Mouse (Mus musculus): Measurements from ENCODE around the gene Gfra1. TPM values are rescaled to one million over a fixed set of nuclear protein-coding genes. Genes with fewer than 3 reads are reported as not detected.

Gfra1 gene
- 16.7 and 23.9 TPM in 2 replicates for polyA plus RNA-seq (2016; fragmentation: Nextera tagmentation; extraction: Ambion mirVana)

GRCm38 (mm10) chr19:58455496-58456061 lies at the start of gene Gfra1:
TSS of gene Gfra1 (minus strand) at chr19:58455909.
- H3K4me1 ChIP-seq: peaks cover 67% of the 10 kb centered on the region
- H3K27me3 ChIP-seq: peaks cover 84% of the 10 kb centered on the region
- no peaks in the 10 kb centered on the region for H3K36me3 ChIP-seq (replicated peaks)

GRCm38 (mm10) chr19:58500049-58500448 lies 44.3 kb upstream of the Gfra1 start:
- no peak overlapping the region for H3K27ac ChIP-seq
- no peak overlapping the region for H3K9ac ChIP-seq
- no peaks in the 10 kb centered on the region for H3K36me3 ChIP-seq (replicated peaks)
- no peak overlapping the region for H3K4me2 ChIP-seq
- no peaks in the 10 kb centered on the region for H3K9me3 ChIP-seq
- H3K4me3 ChIP-seq (replicated peaks): no peak overlapping the region
- no peaks in the 10 kb centered on the region for H3K27me3 ChIP-seq
- 72% methylated on average over 2 of the region's 2 CpGs for WGBS
- peak; percentile 39; the same call in 1 of the 2 replicates for ATAC-seq (ENCODE audit: low FRiP score)
- H3K4me1 ChIP-seq: peaks cover 9% of the 10 kb centered on the region; the same call in 1 of the 2 replicates

More at GRCm38 (mm10) chr19:58455496-58456061, at the start of gene Gfra1:
- peak; percentile 54 for ATAC-seq (ENCODE audit: low FRiP score)
- under 1% methylated on average over 31 of the region's 31 CpGs for WGBS
- peak within 1 kb of the TSS; percentile 53 for H3K4me3 ChIP-seq (replicated peaks)
- H3K27ac ChIP-seq: peak within 1 kb of the TSS; percentile 69
- no peaks in the 10 kb centered on the region for H3K9me3 ChIP-seq
- H3K4me2 ChIP-seq: peak within 1 kb of the TSS; percentile 95
- H3K9ac ChIP-seq: peak within 1 kb of the TSS; percentile 61

DNA sequence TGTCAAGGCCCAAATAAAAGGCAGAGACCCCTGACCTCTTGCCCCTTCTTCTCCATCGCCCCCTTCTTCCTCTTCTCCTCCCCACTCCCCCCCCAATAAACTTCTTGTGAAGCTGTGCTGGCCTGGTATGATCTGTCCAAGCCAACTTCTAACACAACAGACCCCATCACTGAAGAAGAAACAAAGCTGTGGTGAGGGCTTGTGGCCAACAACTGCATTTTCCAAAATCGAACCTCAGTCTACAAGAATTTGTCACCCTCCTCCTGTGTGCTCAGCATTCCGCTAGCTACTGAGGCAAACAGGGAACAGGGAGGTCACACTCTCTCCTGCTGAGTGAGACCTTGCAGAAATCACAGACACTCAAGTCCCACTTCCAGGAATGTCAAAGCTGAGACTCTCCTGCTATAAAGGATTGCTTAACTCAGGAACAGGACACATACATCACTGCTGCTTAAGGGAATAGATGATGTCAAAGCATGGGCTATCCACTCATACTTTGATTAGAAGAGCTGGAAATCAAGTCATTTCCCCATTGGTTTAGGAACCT lies 43.8 kb upstream of the Gfra1 start:
- no peak for ATAC-seq (ENCODE audit: low FRiP score)
- no peaks in the 10 kb centered on the region for H3K9me3 ChIP-seq
- H3K4me1 ChIP-seq: peaks cover 9% of the 10 kb centered on the region; the same call in 1 of the 2 replicates
- no peaks in the 10 kb centered on the region for H3K36me3 ChIP-seq (replicated peaks)
- H3K4me2 ChIP-seq: no peak overlapping the region
- no peak overlapping the region for H3K4me3 ChIP-seq (replicated peaks)
- H3K9ac ChIP-seq: no peak overlapping the region
- WGBS: 67% methylated on average over 3 of the region's 3 CpGs
- no peaks in the 10 kb centered on the region for H3K27me3 ChIP-seq
- H3K27ac ChIP-seq: no peak overlapping the region

DNA sequence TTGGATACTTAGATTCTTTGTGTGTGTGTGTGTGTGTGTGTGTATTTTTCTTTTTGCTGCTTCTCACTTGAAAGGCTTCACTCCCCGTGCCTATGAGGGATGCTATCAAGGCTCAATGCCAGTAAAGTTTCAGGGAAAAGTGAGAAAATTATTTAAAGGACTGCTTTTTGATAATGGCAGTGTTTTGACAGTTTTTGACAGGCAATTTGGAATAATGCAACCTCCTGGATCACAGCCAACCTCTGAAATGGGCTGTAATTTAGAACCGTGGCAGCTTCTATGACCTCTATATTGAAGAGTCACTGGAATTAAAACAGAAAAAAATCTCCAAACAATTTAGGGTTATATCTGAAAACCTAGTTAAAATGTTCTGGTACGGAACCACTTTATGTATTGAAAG lies 41.4 kb upstream of the Gfra1 start:
- WGBS: 49% methylated on average over 3 of the region's 3 CpGs

DNA sequence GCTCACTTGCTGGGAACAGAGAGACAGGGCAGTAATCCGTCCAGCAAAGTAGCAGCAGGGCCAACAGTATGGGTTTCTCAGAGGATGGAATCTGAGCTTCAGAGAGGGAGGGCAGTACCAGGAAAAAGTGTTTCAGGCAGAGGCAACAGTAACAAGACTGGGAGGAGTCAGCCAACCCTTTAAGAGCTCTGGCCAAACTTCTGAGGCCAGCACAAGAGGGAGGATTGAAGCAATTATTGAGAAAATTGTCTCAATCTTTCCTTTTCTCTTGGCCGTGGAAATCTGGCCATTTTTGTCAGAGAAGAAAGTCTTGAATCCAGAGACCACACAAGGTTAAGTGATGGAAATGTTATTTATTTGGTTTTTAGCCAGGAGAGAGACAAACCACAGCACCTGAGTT lies 31.0 kb upstream of the Gfra1 start:
- WGBS: 65% methylated on average over 2 of the region's 2 CpGs

More for the DNA sequence above, 41.4 kb upstream of the Gfra1 start:
- no peak for ATAC-seq (ENCODE audit: low FRiP score)
- no peaks in the 10 kb centered on the region for H3K9me3 ChIP-seq
- H3K4me1 ChIP-seq: peaks cover 9% of the 10 kb centered on the region; the same call in 1 of the 2 replicates
- no peak overlapping the region for H3K9ac ChIP-seq
- no peak overlapping the region for H3K27ac ChIP-seq
- H3K27me3 ChIP-seq: no peaks in the 10 kb centered on the region
- H3K4me2 ChIP-seq: no peak overlapping the region
- no peak overlapping the region for H3K4me3 ChIP-seq (replicated peaks)
- H3K36me3 ChIP-seq (replicated peaks): no peaks in the 10 kb centered on the region

DNA sequence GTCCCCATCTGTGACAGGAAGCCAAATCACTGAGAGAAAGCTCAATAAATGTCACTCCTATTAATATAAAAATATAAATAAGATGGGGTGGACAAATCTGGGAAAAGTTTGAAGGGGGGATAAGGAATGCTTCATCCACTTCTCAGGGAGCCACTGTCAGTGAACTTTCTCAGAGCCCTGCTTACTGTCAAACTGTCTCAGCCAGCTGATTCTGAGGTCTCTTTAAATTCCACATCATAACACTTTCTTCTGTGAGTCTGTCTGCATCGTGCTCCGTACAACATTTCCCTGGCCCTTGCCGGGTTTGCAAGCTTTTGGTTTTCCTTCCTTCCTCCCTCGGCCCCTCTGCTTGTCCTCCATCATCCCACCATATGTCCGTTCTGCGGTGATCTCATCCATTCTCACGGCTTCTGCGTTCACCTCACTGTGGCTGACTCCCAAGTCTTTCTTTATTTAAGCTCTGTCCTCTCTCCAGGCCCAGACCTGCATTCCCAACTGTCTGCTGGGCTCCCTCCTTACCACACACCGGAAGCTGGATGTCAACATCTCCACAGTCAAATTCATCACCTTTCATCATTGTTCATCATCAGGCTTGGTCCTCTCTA lies 26.8 kb upstream of the Gfra1 start:
- no peaks in the 10 kb centered on the region for H3K36me3 ChIP-seq (replicated peaks)
- no peak overlapping the region for H3K9ac ChIP-seq
- H3K4me3 ChIP-seq (replicated peaks): no peak overlapping the region
- no peak for ATAC-seq (ENCODE audit: low FRiP score)
- WGBS: 91% methylated on average over 9 of the region's 9 CpGs
- H3K4me2 ChIP-seq: no peak overlapping the region
- no peaks in the 10 kb centered on the region for H3K4me1 ChIP-seq
- H3K27me3 ChIP-seq: no peaks in the 10 kb centered on the region
- peaks cover 6% of the 10 kb centered on the region; the same call in 1 of the 2 replicates for H3K9me3 ChIP-seq
- H3K27ac ChIP-seq: no peak overlapping the region

More for the DNA sequence above, 31.0 kb upstream of the Gfra1 start:
- Histone ChIP-seq H3K27ac (no peak overlapping the region), H3K36me3 (replicated peaks) (no peaks in the 10 kb centered on the region), H3K4me1 (no peaks in the 10 kb centered on the region), H3K9me3 (no peaks in the 10 kb centered on the region), H3K9ac (no peak overlapping the region), H3K4me2 (no peak overlapping the region), H3K4me3 (replicated peaks) (no peak overlapping the region), H3K27me3 (no peaks in the 10 kb centered on the region)
- no peak for ATAC-seq (ENCODE audit: low FRiP score)

GRCm38 (mm10) chr19:58474251-58474650 lies 18.5 kb upstream of the Gfra1 start:
- Histone ChIP-seq H3K4me1 (no peaks in the 10 kb centered on the region), H3K4me3 (replicated peaks) (no peak overlapping the region), H3K27ac (no peak overlapping the region), H3K27me3 (peaks cover 11% of the 10 kb centered on the region; the same call in 1 of the 2 replicates), H3K4me2 (no peak overlapping the region), H3K36me3 (replicated peaks) (no peaks in the 10 kb centered on the region), H3K9me3 (peaks cover under 1% of the 10 kb centered on the region; the same call in 1 of the 2 replicates), H3K9ac (no peak overlapping the region)
- no peak for ATAC-seq (ENCODE audit: low FRiP score)
- 85% methylated on average over 3 of the region's 3 CpGs for whole genome bisulfite sequencing

DNA sequence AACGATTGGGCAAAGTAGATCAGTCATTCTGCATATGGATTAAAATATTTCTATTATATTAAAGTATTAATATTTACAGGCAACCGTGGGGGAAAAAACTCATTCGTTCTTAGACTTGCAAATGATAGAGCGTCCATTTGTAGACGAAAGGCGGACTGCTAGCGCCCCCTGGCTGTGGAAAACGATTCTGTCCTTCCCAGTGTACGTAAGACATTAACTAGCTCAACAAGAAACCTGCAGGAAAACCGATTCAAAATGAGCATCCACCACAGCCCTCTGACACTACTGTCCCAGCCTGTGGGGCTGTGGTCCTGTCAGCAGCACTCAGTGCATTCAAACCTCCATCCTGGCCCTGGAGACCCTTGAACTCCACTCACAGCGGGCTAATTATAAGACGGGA lies 13.7 kb upstream of the Gfra1 start:
- no peak overlapping the region for H3K9ac ChIP-seq
- H3K4me1 ChIP-seq: peaks cover 2% of the 10 kb centered on the region; the same call in 1 of the 2 replicates
- no peak overlapping the region for H3K27ac ChIP-seq
- H3K27me3 ChIP-seq: peaks cover 22% of the 10 kb centered on the region
- H3K9me3 ChIP-seq: peaks cover 5% of the 10 kb centered on the region; the same call in 1 of the 2 replicates
- ATAC-seq (ENCODE audit: low FRiP score): peak; percentile 30; the same call in 1 of the 2 replicates
- H3K36me3 ChIP-seq (replicated peaks): no peaks in the 10 kb centered on the region
- H3K4me3 ChIP-seq (replicated peaks): no peak overlapping the region
- H3K4me2 ChIP-seq: no peak overlapping the region
- WGBS: 16% methylated on average over 12 of the region's 12 CpGs

GRCm38 (mm10) chr19:58468331-58468730 lies 12.6 kb upstream of the Gfra1 start:
- Histone ChIP-seq H3K27me3 (peaks cover 26% of the 10 kb centered on the region), H3K9ac (no peak overlapping the region), H3K4me3 (replicated peaks) (no peak overlapping the region), H3K36me3 (replicated peaks) (no peaks in the 10 kb centered on the region), H3K9me3 (peaks cover 5% of the 10 kb centered on the region; the same call in 1 of the 2 replicates), H3K27ac (no peak overlapping the region), H3K4me1 (peaks cover 2% of the 10 kb centered on the region; the same call in 1 of the 2 replicates), H3K4me2 (no peak overlapping the region)
- WGBS: 64% methylated on average over 2 of the region's 2 CpGs
- ATAC-seq (ENCODE audit: low FRiP score): no peak

DNA sequence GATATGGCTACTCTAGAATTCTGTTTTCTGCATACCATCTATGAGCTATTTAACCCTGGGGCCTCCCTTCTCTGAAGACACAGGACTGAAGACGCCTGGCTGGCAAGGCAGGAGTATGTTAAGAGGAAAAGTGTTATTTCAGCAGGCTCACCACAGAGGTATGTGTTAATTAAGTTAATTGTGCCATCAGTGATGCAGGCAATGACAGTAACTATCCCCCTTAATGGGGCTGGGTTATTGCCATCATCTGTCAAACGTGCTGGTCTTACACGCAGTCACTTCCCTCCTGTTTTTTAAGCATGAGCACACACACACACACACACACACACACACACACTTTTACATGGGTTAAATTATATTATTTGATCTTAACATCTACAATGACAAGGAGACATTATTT lies 8.0 kb upstream of the Gfra1 start:
- Histone ChIP-seq H3K36me3 (replicated peaks) (no peaks in the 10 kb centered on the region), H3K4me2 (no peak overlapping the region), H3K4me3 (replicated peaks) (no peak overlapping the region), H3K4me1 (peaks cover 14% of the 10 kb centered on the region), H3K27ac (no peak overlapping the region), H3K9ac (no peak overlapping the region), H3K9me3 (peaks cover 5% of the 10 kb centered on the region; the same call in 1 of the 2 replicates), H3K27me3 (peaks cover 42% of the 10 kb centered on the region)
- WGBS: 48% methylated on average over 3 of the region's 3 CpGs
- ATAC-seq (ENCODE audit: low FRiP score): no peak

DNA sequence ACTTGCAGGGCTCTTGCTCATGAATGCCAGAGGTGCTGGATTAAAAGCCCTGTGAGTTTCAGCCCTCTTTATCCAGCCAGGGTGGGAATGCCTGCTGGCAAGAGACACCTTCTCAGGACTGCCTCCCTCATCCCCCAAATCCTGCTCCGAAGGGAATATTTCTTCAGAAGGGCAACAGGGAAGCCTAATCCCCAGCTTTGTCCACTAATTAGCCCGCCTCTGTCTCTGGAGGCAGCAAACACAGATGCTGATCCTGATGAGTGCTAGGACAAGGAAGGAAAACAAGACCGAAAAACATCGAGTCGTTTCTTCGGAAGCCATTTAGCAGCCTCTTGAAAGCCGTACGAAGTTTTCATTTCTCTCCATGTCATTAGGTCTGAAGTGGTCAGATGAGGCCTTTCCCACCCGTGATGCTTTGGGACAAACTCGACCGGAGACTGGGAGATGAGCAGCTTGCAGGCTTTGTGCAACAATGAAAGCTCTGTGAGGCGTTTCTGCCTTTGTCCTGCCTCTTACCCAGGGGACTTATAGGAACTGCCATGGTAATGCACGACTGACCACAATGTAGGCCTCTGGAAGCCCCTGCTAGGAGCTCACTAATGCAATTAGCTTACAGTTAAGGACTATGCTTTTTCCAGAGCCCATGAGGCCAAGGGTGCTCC lies 4.8 kb upstream of the Gfra1 start:
- no peaks in the 10 kb centered on the region for H3K9me3 ChIP-seq
- no peak overlapping the region for H3K4me3 ChIP-seq (replicated peaks)
- WGBS: 10% methylated on average over 13 of the region's 13 CpGs
- H3K9ac ChIP-seq: 0 out of 2 replicates have a peak overlapping the region, but pooled peaks have one; percentile 21
- peaks cover 27% of the 10 kb centered on the region for H3K4me1 ChIP-seq
- 0 out of 2 replicates have a peak overlapping the region, but pooled peaks have one; percentile 32 for H3K27ac ChIP-seq
- no peaks in the 10 kb centered on the region for H3K36me3 ChIP-seq (replicated peaks)
- ATAC-seq (ENCODE audit: low FRiP score): no peak
- H3K27me3 ChIP-seq: peaks cover 54% of the 10 kb centered on the region
- H3K4me2 ChIP-seq: peak overlapping the region; percentile 16

- Histone ChIP-seq H3K4me1 (peaks cover 63% of the 10 kb centered on the region), H3K27ac (peak overlapping the region; percentile 56; the same call in 1 of the 2 replicates), H3K9me3 (no peaks in the 10 kb centered on the region), H3K27me3 (peaks cover 81% of the 10 kb centered on the region), H3K4me3 (replicated peaks) (peak overlapping the region; percentile 53), H3K36me3 (replicated peaks) (no peaks in the 10 kb centered on the region), H3K4me2 (peak overlapping the region; percentile 95), H3K9ac (peak overlapping the region; percentile 61; the same call in 1 of the 2 replicates)
- ATAC-seq (ENCODE audit: low FRiP score): peak; percentile 53; the same call in 1 of the 2 replicates
- WGBS: 5% methylated on average over 16 of the region's 16 CpGs
These were observed 867 bp upstream of the Gfra1 start for GRCm38 (mm10) chr19:58456491-58457061.
